Mouse (Mus musculus): Measurements from ENCODE around the gene Kcnj16. TPM values are rescaled to one million over a fixed set of nuclear protein-coding genes. Genes with fewer than 3 reads are reported as not detected.

Kcnj16 gene
- polyA plus RNA-seq, 1 experiment: 2.3 TPM

DNA sequence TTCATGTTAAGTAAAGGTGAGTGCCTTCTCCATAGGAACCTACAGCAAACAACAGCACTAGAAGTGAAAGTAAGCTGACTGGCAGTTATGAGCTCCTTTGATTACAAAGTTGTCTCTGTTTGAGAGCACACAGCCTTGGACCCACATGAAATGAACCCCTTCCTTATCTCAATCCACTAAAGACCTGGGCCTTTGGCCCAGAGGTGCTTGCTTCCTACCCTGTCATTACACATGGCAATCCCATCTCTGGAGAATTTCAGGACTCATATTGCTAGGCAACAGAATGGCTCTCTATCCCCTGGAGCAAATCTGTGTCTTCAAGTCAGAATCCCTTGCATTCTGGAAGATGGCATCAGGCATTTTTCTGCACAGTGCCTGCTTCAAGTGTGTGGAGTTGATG is 102.6 kb downstream of the Kcnj16 start:
- H3K4me1 ChIP-seq (ENCODE audit: control insufficient read depth, insufficient read depth, low read length): peaks cover 31% of the 10 kb centered on the region
- TF ChIP-seq CTCF (IDR thresholded peaks at IDR 0.05; ENCODE audit: low read depth, low read length): no peak
- TF ChIP-seq POLR2A (IDR thresholded peaks at IDR 0.05; ENCODE audit: borderline replicate concordance, low read depth, low read length): no peak
- H3K27ac ChIP-seq (ENCODE audit: insufficient read depth, low read depth, low read length): no peak overlapping the region
- H3K4me3 ChIP-seq (ENCODE audit: insufficient read depth, low read length): no peak overlapping the region

DNA sequence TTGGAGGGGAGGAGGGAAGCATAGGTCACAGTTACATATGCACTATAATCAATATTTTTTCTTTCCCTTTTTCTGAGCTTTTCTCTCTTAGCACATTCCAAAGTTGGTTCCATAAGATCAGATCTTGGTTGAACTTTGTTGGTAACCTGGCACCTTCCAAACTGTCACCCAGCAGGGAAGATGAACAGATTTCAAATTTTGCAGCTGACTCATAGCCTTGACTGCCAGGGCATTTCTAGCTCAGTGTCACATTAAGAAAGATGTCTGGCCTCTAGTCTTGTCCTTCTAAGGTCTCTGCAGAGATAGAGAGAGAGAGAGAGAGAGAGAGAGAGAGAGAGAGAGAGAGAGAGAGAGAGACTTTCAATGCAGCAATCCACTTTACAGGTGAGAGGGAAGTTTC is 106.3 kb downstream of the Kcnj16 start:
- Histone ChIP-seq H3K4me1 (ENCODE audit: control insufficient read depth, insufficient read depth, low read length) (peaks cover 35% of the 10 kb centered on the region), H3K4me3 (ENCODE audit: insufficient read depth, low read length) (no peak overlapping the region), H3K27ac (ENCODE audit: insufficient read depth, low read depth, low read length) (no peak overlapping the region)
- TF ChIP-seq CTCF (IDR thresholded peaks at IDR 0.05; ENCODE audit: low read depth, low read length) (no peak), POLR2A (IDR thresholded peaks at IDR 0.05; ENCODE audit: borderline replicate concordance, low read depth, low read length) (no peak)

Other genes with a start within 250 kb of the Kcnj16 start
- gene Kcnj2, start 98.1 kb downstream of the Kcnj16 start, polyA plus RNA-seq (2012; ENCODE audit: insufficient read depth, insufficient read length, missing spikeins): 48.4 and 48.8 TPM in 2 replicates